Mouse (Mus musculus) embryonic fibroblast, embryonic 13.5 days (primary cell): ENCODE measurements around the gene 4933428G20Rik.

ENCODE experiments used
- CTCF ChIP-seq: IDR thresholded peaks from 2 replicates; pipeline ENCODE4 v1.5.1; 2011; ENCODE audit warnings: mild to moderate bottlenecking, control low read depth, low read length, moderate library complexity, borderline replicate concordance; ENCODE audit not compliant: insufficient read depth
- POLR2A ChIP-seq: IDR thresholded peaks from 2 replicates; pipeline ENCODE4 v1.6.1; 2011; ENCODE audit warnings: low read depth, mild to moderate bottlenecking, control low read depth, low read length, moderate library complexity

- TF ChIP-seq CTCF (no peak), POLR2A (no peak)
Measured at GRCm38 (mm10) chr11:97528282-97528808, 28.2 kb upstream of the 4933428G20Rik start.
